Mouse (Mus musculus) ES-Bruce4 (cell line): Measurements from ENCODE around the gene Grn. TPM values are rescaled to one million over a fixed set of nuclear protein-coding genes. Genes with fewer than 3 reads are reported as not detected.

Source experiments
- H3K27ac ChIP-seq: 2 replicates; pipeline ENCODE4 v1.5.1; 2012; ENCODE audit warnings: low read length, inconsistent platforms; ENCODE audit not compliant: insufficient read depth
- H3K27me3 ChIP-seq: 2 replicates; pipeline ENCODE4 v1.6.1; 2012; ENCODE audit warnings: mild to moderate bottlenecking, low read length, inconsistent platforms; ENCODE audit not compliant: control insufficient read depth, poor library complexity, insufficient read depth, severe bottlenecking
- H3K36me3 ChIP-seq: 2 replicates; pipeline ENCODE4 v1.6.1; 2012; ENCODE audit warnings: inconsistent platforms, mild to moderate bottlenecking, low read length, moderate library complexity; ENCODE audit not compliant: control insufficient read depth, poor library complexity, insufficient read depth, severe bottlenecking
- H3K4me1 ChIP-seq: one replicate; pipeline ENCODE4 v1.8.1; 2011; ENCODE audit warnings: low read length; ENCODE audit not compliant: control insufficient read depth, insufficient read depth
- H3K4me3 ChIP-seq: 2 replicates; pipeline ENCODE4 v1.5.1; 2011; ENCODE audit warnings: low read depth, mild to moderate bottlenecking, low read length
- H3K9ac ChIP-seq: 2 replicates; pipeline ENCODE4 v1.6.1; 2012; ENCODE audit warnings: low read depth, mild to moderate bottlenecking, inconsistent platforms; ENCODE audit not compliant: poor library complexity, severe bottlenecking
- H3K9me3 ChIP-seq: replicated peaks from 2 replicates; pipeline ENCODE4 v1.6.1; 2012; ENCODE audit warnings: mild to moderate bottlenecking, low read length, inconsistent platforms; ENCODE audit not compliant: control insufficient read depth, poor library complexity, insufficient read depth, severe bottlenecking
- CTCF ChIP-seq: IDR thresholded peaks from one replicate; pipeline ENCODE4 v1.8.1; 2011; ENCODE audit warnings: low read depth, low read length
- EP300 ChIP-seq: IDR thresholded peaks from 2 replicates; pipeline ENCODE4 v1.6.1; 2011; ENCODE audit warnings: low read depth, low read length; ENCODE audit not compliant: insufficient read depth
- POLR2A ChIP-seq: IDR thresholded peaks from one replicate; pipeline ENCODE4 v1.8.1; 2011; ENCODE audit warnings: low read length; ENCODE audit not compliant: insufficient read depth
- polyA plus RNA-seq: library from polyadenylated mRNA; stranded (reverse); fragments of >200 nt; gene quantifications from 2 replicates; pipeline ENCODE4 v1.2.4, GENCODE M21; 2011; ENCODE audit warnings: low read depth; ENCODE audit not compliant: missing spikeins, insufficient read depth, insufficient read length

Grn gene
- polyA plus RNA-seq, 1 experiment = 68.4 TPM

GRCm38 (mm10) chr11:102461764-102462163, 31.6 kb downstream of the Grn start:
- Histone ChIP-seq H3K4me3 (no peak overlapping the region), H3K27me3 (no peaks in the 10 kb centered on the region), H3K9me3 (no peaks in the 10 kb centered on the region), H3K9ac (no peak overlapping the region), H3K36me3 (no peaks in the 10 kb centered on the region), H3K27ac (no peak overlapping the region), H3K4me1 (no peaks in the 10 kb centered on the region)
- TF ChIP-seq POLR2A = no peak
- TF ChIP-seq EP300 = no peak
- TF ChIP-seq CTCF = no peak

GRCm38 (mm10) chr11:102464901-102465300, 34.8 kb downstream of the Grn start:
- no peak overlapping the region for H3K9ac ChIP-seq
- TF ChIP-seq POLR2A (no peak), CTCF (no peak), EP300 (no peak)
- H3K9me3 ChIP-seq = no peaks in the 10 kb centered on the region
- no peaks in the 10 kb centered on the region for H3K27me3 ChIP-seq
- no peaks in the 10 kb centered on the region for H3K36me3 ChIP-seq
- no peak overlapping the region for H3K4me3 ChIP-seq
- no peaks in the 10 kb centered on the region for H3K4me1 ChIP-seq
- H3K27ac ChIP-seq = no peak overlapping the region

GRCm38 (mm10) chr11:102465713-102466436, 35.8 kb downstream of the Grn start:
- TF ChIP-seq CTCF (no peak), EP300 (no peak)
- Histone ChIP-seq H3K9me3 (no peaks in the 10 kb centered on the region), H3K27ac (no peak overlapping the region), H3K27me3 (no peaks in the 10 kb centered on the region), H3K9ac (no peak overlapping the region), H3K4me3 (no peak overlapping the region), H3K4me1 (no peaks in the 10 kb centered on the region), H3K36me3 (no peaks in the 10 kb centered on the region)

GRCm38 (mm10) chr11:102467041-102467631, 37.0 kb downstream of the Grn start:
- Histone ChIP-seq H3K36me3 (no peaks in the 10 kb centered on the region), H3K4me3 (peak overlapping the region; percentile 67), H3K9ac (peak overlapping the region; percentile 47), H3K4me1 (no peaks in the 10 kb centered on the region), H3K27ac (no peak overlapping the region), H3K27me3 (no peaks in the 10 kb centered on the region), H3K9me3 (no peaks in the 10 kb centered on the region)
- no peak for TF ChIP-seq CTCF
- TF ChIP-seq POLR2A = peak; percentile 49
- no peak for TF ChIP-seq EP300

- H3K4me3 ChIP-seq = no peak within 1 kb of the TSS
Observed at GRCm38 (mm10) chr11:102469648-102470357, 39.7 kb downstream of the Grn start, which contains the start of gene Itga2b. TSS of gene Itga2b (minus strand) at chr11:102470122.

GRCm38 (mm10) chr11:102475027-102475426, 44.9 kb downstream of the Grn start:
- no peaks in the 10 kb centered on the region for H3K4me1 ChIP-seq
- no peak overlapping the region for H3K27ac ChIP-seq
- H3K27me3 ChIP-seq = no peaks in the 10 kb centered on the region
- no peak overlapping the region for H3K9ac ChIP-seq
- H3K4me3 ChIP-seq = no peak overlapping the region
- peaks cover 6% of the 10 kb centered on the region; the same call in 1 of the 2 replicates for H3K36me3 ChIP-seq
- TF ChIP-seq EP300 (no peak), POLR2A (no peak), CTCF (no peak)
- no peaks in the 10 kb centered on the region for H3K9me3 ChIP-seq

More at GRCm38 (mm10) chr11:102469648-102470357, 39.7 kb downstream of the Grn start, which contains the start of gene Itga2b:
- H3K4me1 ChIP-seq = no peaks in the 10 kb centered on the region
- H3K9me3 ChIP-seq = no peaks in the 10 kb centered on the region
- H3K27ac ChIP-seq = no peak within 1 kb of the TSS
- TF ChIP-seq POLR2A (no peak), EP300 (no peak), CTCF (no peak)
- no peaks in the 10 kb centered on the region for H3K27me3 ChIP-seq
- H3K9ac ChIP-seq = no peak within 1 kb of the TSS
- no peaks in the 10 kb centered on the region for H3K36me3 ChIP-seq
